Mouse (Mus musculus): ENCODE data around the gene Galntl6. TPM values are rescaled to one million over a fixed set of nuclear protein-coding genes. Genes with fewer than 3 reads are reported as not detected.

Galntl6 gene
- polyA plus RNA-seq, 1 experiment from 2014 or later: 0.35 TPM

GRCm38 (mm10) chr8:57807060-57807459 is 1105.4 kb downstream of the Galntl6 start:
- Histone ChIP-seq H3K27me3 (no peaks in the 10 kb centered on the region), H3K27ac (no peak overlapping the region), H3K4me2 (no peak overlapping the region), H3K4me3 (no peak overlapping the region), H3K36me3 (no peaks in the 10 kb centered on the region), H3K9me3 (no peaks in the 10 kb centered on the region), H3K9ac (no peak overlapping the region), H3K4me1 (no peaks in the 10 kb centered on the region)
- ATAC-seq (ENCODE audit: insufficient number of reproducible peaks, low FRiP score, low TSS enrichment, low read depth): no peak
- WGBS: 57% methylated on average over 4 of the region's 4 CpGs

DNA sequence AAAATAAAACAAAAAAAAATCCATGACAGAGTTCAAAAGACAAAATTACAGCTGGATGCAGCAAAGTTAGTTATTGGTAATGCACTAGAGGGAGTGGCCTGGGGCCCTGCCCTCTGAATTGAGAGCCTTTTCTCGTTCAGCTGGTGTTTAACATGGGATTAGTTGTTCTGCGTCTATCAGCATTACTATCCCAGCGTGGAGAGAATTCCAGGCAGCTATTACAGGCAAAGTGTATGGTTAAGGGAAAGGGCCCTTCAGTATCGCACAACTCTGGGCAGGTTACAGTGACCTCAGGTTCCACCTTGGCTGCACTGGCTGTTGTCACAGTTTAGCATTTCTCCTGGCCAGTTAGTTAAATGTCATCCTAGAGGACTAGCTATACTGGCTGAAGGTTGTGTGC is 1107.3 kb downstream of the Galntl6 start:
- WGBS: 69% methylated on average over 4 of the region's 4 CpGs
- no peaks in the 10 kb centered on the region; the same call in 1 of the 2 replicates for H3K4me1 ChIP-seq
- H3K4me2 ChIP-seq: no peak overlapping the region
- H3K27me3 ChIP-seq: no peaks in the 10 kb centered on the region
- no peak overlapping the region for H3K4me3 ChIP-seq
- H3K9ac ChIP-seq: no peak overlapping the region
- no peak for ATAC-seq (ENCODE audit: insufficient number of reproducible peaks, low FRiP score, low TSS enrichment, low read depth)
- H3K27ac ChIP-seq: no peak overlapping the region
- H3K36me3 ChIP-seq: no peaks in the 10 kb centered on the region
- H3K9me3 ChIP-seq: no peaks in the 10 kb centered on the region

DNA sequence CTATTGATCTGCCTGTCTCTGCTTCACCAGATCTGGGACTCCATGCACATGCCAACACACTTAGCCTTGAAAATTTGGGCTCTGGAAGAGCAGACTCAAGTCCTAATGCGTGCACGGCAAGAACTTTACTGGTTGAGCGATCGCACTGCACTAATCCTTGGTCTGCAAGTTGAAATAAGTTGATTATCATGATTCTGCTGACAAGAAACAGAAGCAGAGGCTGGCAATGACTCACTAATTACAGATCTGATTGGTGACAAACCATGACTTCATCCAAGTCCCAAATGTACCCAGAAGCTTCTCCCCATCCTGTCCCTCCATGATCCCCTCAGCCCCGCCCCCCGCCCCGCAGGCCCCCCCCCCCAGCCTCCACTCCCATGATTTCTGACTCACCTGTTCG is 1108.6 kb downstream of the Galntl6 start:
- Histone ChIP-seq H3K4me2 (no peak overlapping the region), H3K4me1 (peaks cover 6% of the 10 kb centered on the region), H3K4me3 (no peak overlapping the region), H3K9me3 (no peaks in the 10 kb centered on the region), H3K9ac (no peak overlapping the region), H3K27ac (no peak overlapping the region), H3K36me3 (no peaks in the 10 kb centered on the region), H3K27me3 (no peaks in the 10 kb centered on the region)
- WGBS: 83% methylated on average over 8 of the region's 8 CpGs
- ATAC-seq (ENCODE audit: insufficient number of reproducible peaks, low FRiP score, low TSS enrichment, low read depth): no peak

DNA sequence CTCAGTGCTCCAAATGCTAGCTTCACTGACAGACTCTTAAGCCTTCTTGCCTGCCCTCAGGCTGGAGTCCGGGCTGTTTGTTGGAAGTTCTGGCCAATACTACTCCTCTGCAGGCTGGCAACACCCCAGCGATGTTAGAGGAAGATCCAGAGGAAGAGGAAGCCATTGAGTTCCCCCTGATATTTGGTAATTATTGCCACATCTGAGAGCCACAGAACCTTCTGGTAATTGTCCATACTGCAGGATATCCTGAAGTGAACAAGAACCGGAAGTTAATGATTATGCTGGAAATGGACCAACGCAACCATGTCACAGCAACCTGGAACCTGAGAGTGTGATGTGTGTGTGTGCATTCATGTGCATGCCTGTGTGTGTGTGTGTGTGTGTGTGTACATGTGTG is 1111.2 kb downstream of the Galntl6 start:
- H3K9ac ChIP-seq: no peak overlapping the region
- H3K36me3 ChIP-seq: no peaks in the 10 kb centered on the region
- H3K27ac ChIP-seq: no peak overlapping the region
- no peak for ATAC-seq (ENCODE audit: insufficient number of reproducible peaks, low FRiP score, low TSS enrichment, low read depth)
- H3K9me3 ChIP-seq: no peaks in the 10 kb centered on the region
- no peaks in the 10 kb centered on the region for H3K27me3 ChIP-seq
- 68% methylated on average over 4 of the region's 4 CpGs for WGBS
- no peak overlapping the region for H3K4me2 ChIP-seq
- peaks cover 6% of the 10 kb centered on the region for H3K4me1 ChIP-seq
- no peak overlapping the region for H3K4me3 ChIP-seq

GRCm38 (mm10) chr8:57800327-57800726 is 1112.1 kb downstream of the Galntl6 start:
- no peak for ATAC-seq (ENCODE audit: insufficient number of reproducible peaks, low FRiP score, low TSS enrichment, low read depth)
- H3K9me3 ChIP-seq: no peaks in the 10 kb centered on the region
- H3K36me3 ChIP-seq: no peaks in the 10 kb centered on the region
- H3K4me1 ChIP-seq: peaks cover 6% of the 10 kb centered on the region
- H3K4me3 ChIP-seq: peak overlapping the region; percentile 27
- WGBS: 19% methylated on average over 4 of the region's 4 CpGs
- no peaks in the 10 kb centered on the region for H3K27me3 ChIP-seq
- H3K4me2 ChIP-seq: peak overlapping the region; percentile 46
- peak overlapping the region; percentile 47; the same call in 1 of the 2 replicates for H3K27ac ChIP-seq
- H3K9ac ChIP-seq: no peak overlapping the region

GRCm38 (mm10) chr8:57799797-57800204 is 1112.6 kb downstream of the Galntl6 start:
- ATAC-seq (ENCODE audit: insufficient number of reproducible peaks, low FRiP score, low TSS enrichment, low read depth): no peak
- 16% methylated on average over 12 of the region's 12 CpGs for WGBS
- Histone ChIP-seq H3K4me1 (peaks cover 6% of the 10 kb centered on the region), H3K4me2 (peak overlapping the region; percentile 46), H3K27ac (peak overlapping the region; percentile 47; the same call in 1 of the 2 replicates), H3K4me3 (peak overlapping the region; percentile 27), H3K27me3 (no peaks in the 10 kb centered on the region), H3K9ac (no peak overlapping the region), H3K36me3 (no peaks in the 10 kb centered on the region), H3K9me3 (no peaks in the 10 kb centered on the region)

DNA sequence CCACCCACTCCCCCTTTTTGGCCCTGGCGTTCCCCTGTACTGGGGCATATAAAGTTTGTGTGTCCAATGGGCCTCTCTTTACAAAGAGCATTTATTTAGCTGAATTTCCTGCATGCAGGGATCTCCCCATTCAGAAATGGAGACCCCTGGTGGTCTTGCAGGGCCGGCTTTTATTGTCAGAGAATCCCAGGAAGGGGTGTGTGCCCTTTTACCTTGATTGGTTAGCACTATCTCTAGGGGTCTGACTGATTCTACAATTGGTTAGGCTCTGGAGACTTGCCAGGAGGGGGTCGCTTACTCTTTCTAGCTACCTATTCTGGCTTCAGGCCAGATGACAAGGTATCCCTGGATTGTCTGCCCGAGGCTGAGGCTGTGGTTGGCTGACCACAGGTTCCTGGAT is 1119.0 kb downstream of the Galntl6 start:
- ATAC-seq (ENCODE audit: insufficient number of reproducible peaks, low FRiP score, low TSS enrichment, low read depth): no peak
- no peak overlapping the region for H3K27ac ChIP-seq
- 0 out of 2 replicates have a peak, but pooled peaks cover 4% of the 10 kb centered on the region for H3K4me1 ChIP-seq
- H3K9me3 ChIP-seq: no peaks in the 10 kb centered on the region
- no peak overlapping the region for H3K9ac ChIP-seq
- 33% methylated on average over 4 of the region's 4 CpGs for WGBS
- H3K36me3 ChIP-seq: no peaks in the 10 kb centered on the region
- H3K27me3 ChIP-seq: no peaks in the 10 kb centered on the region
- no peak overlapping the region for H3K4me3 ChIP-seq
- H3K4me2 ChIP-seq: no peak overlapping the region

GRCm38 (mm10) chr8:57792246-57792645 is 1120.2 kb downstream of the Galntl6 start:
- no peak overlapping the region for H3K27ac ChIP-seq
- H3K4me2 ChIP-seq: no peak overlapping the region
- 74% methylated on average over 7 of the region's 7 CpGs for WGBS
- H3K9me3 ChIP-seq: no peaks in the 10 kb centered on the region
- no peaks in the 10 kb centered on the region for H3K36me3 ChIP-seq
- H3K9ac ChIP-seq: no peak overlapping the region
- no peaks in the 10 kb centered on the region for H3K27me3 ChIP-seq
- H3K4me1 ChIP-seq: 0 out of 2 replicates have a peak, but pooled peaks cover 4% of the 10 kb centered on the region
- H3K4me3 ChIP-seq: no peak overlapping the region
- no peak for ATAC-seq (ENCODE audit: insufficient number of reproducible peaks, low FRiP score, low TSS enrichment, low read depth)

DNA sequence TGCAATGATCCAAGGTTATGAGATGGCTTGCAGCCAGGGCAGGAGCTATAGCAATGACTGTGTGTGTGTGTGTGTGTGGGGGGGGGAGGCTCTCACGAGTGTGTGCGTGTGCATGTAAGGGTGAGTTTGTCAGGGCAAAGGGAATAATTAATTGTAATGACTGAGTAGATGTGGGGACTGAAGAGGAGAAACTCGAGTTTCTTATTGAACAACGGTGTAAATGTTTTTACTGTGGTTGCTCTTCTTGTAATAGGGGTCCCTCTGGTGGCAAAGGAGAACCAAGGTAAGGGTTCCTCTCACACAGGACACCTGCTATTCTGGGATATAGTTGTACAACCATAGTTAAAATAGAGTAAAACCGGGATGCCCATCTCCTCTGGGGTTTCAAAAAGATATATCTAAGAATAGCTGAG is 1121.1 kb downstream of the Galntl6 start:
- H3K4me2 ChIP-seq: no peak overlapping the region
- 23% methylated on average over 5 of the region's 5 CpGs for WGBS
- H3K27ac ChIP-seq: no peak overlapping the region
- H3K27me3 ChIP-seq: no peaks in the 10 kb centered on the region
- no peaks in the 10 kb centered on the region for H3K9me3 ChIP-seq
- 0 out of 2 replicates have a peak, but pooled peaks cover 4% of the 10 kb centered on the region for H3K4me1 ChIP-seq
- no peak overlapping the region for H3K4me3 ChIP-seq
- H3K36me3 ChIP-seq: no peaks in the 10 kb centered on the region
- no peak for ATAC-seq (ENCODE audit: insufficient number of reproducible peaks, low FRiP score, low TSS enrichment, low read depth)
- no peak overlapping the region for H3K9ac ChIP-seq

DNA sequence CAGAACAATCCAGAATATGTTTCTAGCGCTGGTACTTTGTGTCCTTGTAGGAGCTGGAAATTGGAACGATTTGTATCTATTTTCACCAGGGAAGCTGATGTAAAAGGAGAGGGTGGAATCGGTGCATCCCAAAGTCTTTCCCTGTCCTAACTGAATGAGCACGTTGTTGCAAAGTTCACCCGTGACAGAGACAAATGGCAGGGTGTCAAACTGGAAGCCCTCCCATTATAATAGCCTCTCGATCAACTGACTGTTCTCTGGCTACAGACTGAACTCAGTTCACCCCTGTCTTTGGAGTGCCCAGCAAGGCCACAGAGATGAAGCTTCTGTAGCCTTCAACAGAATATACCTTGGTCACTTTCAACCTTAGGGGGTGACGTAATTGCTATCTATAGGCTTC is 1132.9 kb downstream of the Galntl6 start:
- ATAC-seq (ENCODE audit: insufficient number of reproducible peaks, low FRiP score, low TSS enrichment, low read depth): no peak
- 63% methylated on average over 7 of the region's 7 CpGs for WGBS

GRCm38 (mm10) chr8:57777988-57778721 is 1134.3 kb downstream of the Galntl6 start:
- H3K4me3 ChIP-seq: no peak overlapping the region
- no peak overlapping the region for H3K9ac ChIP-seq
- H3K4me2 ChIP-seq: no peak overlapping the region
- H3K36me3 ChIP-seq: no peaks in the 10 kb centered on the region
- H3K27ac ChIP-seq: no peak overlapping the region
- no peaks in the 10 kb centered on the region for H3K4me1 ChIP-seq
- 69% methylated on average over 7 of the region's 7 CpGs for WGBS
- no peaks in the 10 kb centered on the region for H3K9me3 ChIP-seq
- ATAC-seq (ENCODE audit: insufficient number of reproducible peaks, low FRiP score, low TSS enrichment, low read depth): no peak
- H3K27me3 ChIP-seq: no peaks in the 10 kb centered on the region

More for the DNA sequence above, 1132.9 kb downstream of the Galntl6 start:
- no peaks in the 10 kb centered on the region for H3K36me3 ChIP-seq
- no peaks in the 10 kb centered on the region for H3K27me3 ChIP-seq
- no peaks in the 10 kb centered on the region for H3K9me3 ChIP-seq
- H3K4me3 ChIP-seq: no peak overlapping the region
- no peak overlapping the region for H3K27ac ChIP-seq
- H3K9ac ChIP-seq: no peak overlapping the region
- no peak overlapping the region for H3K4me2 ChIP-seq
- H3K4me1 ChIP-seq: no peaks in the 10 kb centered on the region

DNA sequence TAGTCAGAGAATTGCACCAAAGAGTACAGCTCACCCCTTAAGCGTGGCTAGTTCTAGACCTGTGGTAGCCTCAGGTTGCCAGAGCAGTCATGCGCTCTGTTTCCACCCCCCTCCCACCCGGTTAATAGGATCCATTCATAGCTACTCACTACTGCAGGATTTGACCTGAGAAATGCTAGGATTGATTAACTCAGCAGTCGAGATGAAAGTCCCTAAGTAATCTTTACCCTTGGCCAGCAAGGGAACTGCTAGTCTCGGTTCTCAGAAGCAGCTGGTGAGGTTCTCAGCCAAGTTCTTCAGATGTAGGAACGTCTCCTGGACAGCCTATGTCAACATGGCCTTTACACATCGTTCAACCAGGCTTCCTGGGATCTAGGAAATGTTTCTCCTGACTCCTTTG is 1135.7 kb downstream of the Galntl6 start:
- no peak overlapping the region for H3K4me2 ChIP-seq
- H3K27ac ChIP-seq: no peak overlapping the region
- no peaks in the 10 kb centered on the region for H3K4me1 ChIP-seq
- no peak overlapping the region for H3K9ac ChIP-seq
- H3K4me3 ChIP-seq: no peak overlapping the region
- H3K27me3 ChIP-seq: no peaks in the 10 kb centered on the region
- H3K9me3 ChIP-seq: no peaks in the 10 kb centered on the region
- 38% methylated on average over 7 of the region's 7 CpGs for WGBS
- H3K36me3 ChIP-seq: no peaks in the 10 kb centered on the region
- ATAC-seq (ENCODE audit: insufficient number of reproducible peaks, low FRiP score, low TSS enrichment, low read depth): no peak

Measured in limb, embryonic 15.5 days (tissue).